Mouse (Mus musculus): ENCODE results near the gene Gstm6.
"Not testable (repeated sequence)": the region's sequence is repeated elsewhere in the genome, so short reads cannot be mapped to it uniquely, and the experiment has no call there.

Gstm6 gene

GRCm38 (mm10) chr3:107889236-107889635, 54.3 kb downstream of the Gstm6 start:
- not testable (repeated sequence) for DNase-seq (ENCODE audit: low spot score in 2 of 2)
